Comparison of ENCODE assay signal across 8 mouse cellular contexts in the genomic region with DNA sequence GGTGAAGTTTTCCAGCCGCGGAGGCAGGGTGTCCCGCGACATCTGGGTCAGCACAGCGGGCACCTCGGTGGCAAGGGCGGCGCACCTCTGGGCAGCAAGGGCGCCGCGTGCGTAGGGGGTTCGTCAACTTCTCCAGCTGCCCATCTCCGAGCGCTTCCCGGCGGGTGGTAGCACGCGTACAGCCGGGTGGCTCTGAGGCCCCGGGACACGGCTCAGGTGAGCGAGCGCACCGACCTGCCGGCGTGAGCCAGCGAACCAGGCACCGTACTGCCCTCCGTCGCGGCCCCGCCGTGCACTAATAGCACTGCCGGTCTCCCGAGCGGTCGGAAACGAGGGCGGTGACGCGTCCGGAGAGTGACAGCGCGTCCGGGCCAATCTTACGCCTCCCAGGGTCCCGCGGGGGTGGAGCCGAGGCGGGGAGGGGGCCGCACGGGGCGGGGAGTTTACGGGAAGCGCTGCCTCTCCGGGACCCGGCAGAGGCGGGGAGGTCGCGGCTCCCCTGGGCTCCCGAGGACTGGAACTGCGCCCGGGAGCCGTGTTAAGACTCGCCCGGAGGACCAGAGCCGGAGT. TPM values are rescaled to one million over a fixed set of nuclear protein-coding genes. Genes with fewer than 3 reads are reported as not detected.
DNase-seq lines count a peak whose midpoint lies in the region; ATAC-seq lines count a peak whose summit lies in the region.

No protein-coding gene starts in this region.

- peak overlapping the region; percentile 73 for H3K9ac ChIP-seq in heart, embryonic 15.5 days
- peak overlapping the region; percentile 99 for H3K9ac ChIP-seq in liver, embryonic 13.5 days
- H3K9ac ChIP-seq in stomach, embryonic 14.5 days (replicated peaks; ENCODE audit: low read depth, low read length), result peak overlapping the region; percentile 70

- peaks cover 40% of the 10 kb centered on the region for H3K27me3 ChIP-seq in forebrain, embryonic 10.5 days (ENCODE audit: poor library complexity, severe bottlenecking)
- H3K27me3 ChIP-seq in heart, embryonic 15.5 days, result no peaks in the 10 kb centered on the region
- 0 out of 2 replicates have a peak, but pooled peaks cover 4% of the 10 kb centered on the region for H3K27me3 ChIP-seq in liver, embryonic 13.5 days
- no peaks in the 10 kb centered on the region for H3K27me3 ChIP-seq in stomach, embryonic 14.5 days (ENCODE audit: control insufficient read depth, insufficient read depth, low read length)

- DNase-seq in CD8-positive naive resting alpha-beta T cell, adult 2 months (ENCODE audit: low read depth in 2 of 2, low spot score in 2 of 2), result peak; percentile 83 to 85
- DNase-seq in c-Kit-positive CD71-positive TER-119-negative erythroid progenitor cells, embryonic 14.5 days (ENCODE audit: low read depth), result peak; percentile 82
- peak; percentile 90 for DNase-seq in forebrain, embryonic 10.5 days (ENCODE audit: extremely low spot score, low spot score)
- peak; percentile 95 to 97 for DNase-seq in kidney, postnatal 25 days
- DNase-seq in liver, embryonic 13.5 days, result peak; percentile 92
- peak; percentile 81 to 87 for DNase-seq in natural killer cell, adult 2 months (ENCODE audit: low spot score in 2 of 2)

- H3K4me1 ChIP-seq in forebrain, embryonic 10.5 days, result peaks cover 27% of the 10 kb centered on the region
- H3K4me1 ChIP-seq in heart, embryonic 15.5 days (replicated peaks), result peaks cover 26% of the 10 kb centered on the region
- H3K4me1 ChIP-seq in liver, embryonic 13.5 days (replicated peaks), result peaks cover 46% of the 10 kb centered on the region
- H3K4me1 ChIP-seq in stomach, embryonic 14.5 days (ENCODE audit: control insufficient read depth, insufficient read depth, low read length), result peaks cover 14% of the 10 kb centered on the region

- H3K4me3 ChIP-seq in forebrain, embryonic 10.5 days, result peak overlapping the region; percentile 70
- peak overlapping the region; percentile 69 for H3K4me3 ChIP-seq in heart, embryonic 15.5 days
- H3K4me3 ChIP-seq in liver, embryonic 13.5 days (replicated peaks), result peak overlapping the region; percentile 99
- H3K4me3 ChIP-seq in stomach, embryonic 14.5 days (ENCODE audit: low read depth, low read length), result peak overlapping the region; percentile 89

- H3K9me3 ChIP-seq in forebrain, embryonic 10.5 days, result no peaks in the 10 kb centered on the region
- H3K9me3 ChIP-seq in heart, embryonic 15.5 days (replicated peaks), result no peaks in the 10 kb centered on the region
- H3K9me3 ChIP-seq in liver, embryonic 13.5 days (replicated peaks), result no peaks in the 10 kb centered on the region
- H3K9me3 ChIP-seq in stomach, embryonic 14.5 days (ENCODE audit: control insufficient read depth, low read depth, low read length), result no peaks in the 10 kb centered on the region

- no peaks in the 10 kb centered on the region for H3K36me3 ChIP-seq in forebrain, embryonic 10.5 days (replicated peaks)
- no peaks in the 10 kb centered on the region for H3K36me3 ChIP-seq in heart, embryonic 15.5 days
- H3K36me3 ChIP-seq in liver, embryonic 13.5 days, result peaks cover 10% of the 10 kb centered on the region
- H3K36me3 ChIP-seq in stomach, embryonic 14.5 days (ENCODE audit: control insufficient read depth, insufficient read depth, low read length), result no peaks in the 10 kb centered on the region

- WGBS in forebrain, embryonic 10.5 days, result under 1% methylated on average over 68 of the region's 68 CpGs
- under 1% methylated on average over 68 of the region's 68 CpGs for WGBS in heart, embryonic 15.5 days
- under 1% methylated on average over 68 of the region's 68 CpGs for WGBS in liver, embryonic 13.5 days (ENCODE audit: insufficient replicate concordance)
- WGBS in stomach, embryonic 14.5 days, result under 1% methylated on average over 68 of the region's 68 CpGs

- peak overlapping the region; percentile 65 for H3K27ac ChIP-seq in forebrain, embryonic 10.5 days
- H3K27ac ChIP-seq in heart, embryonic 15.5 days, result peak overlapping the region; percentile 59
- peak overlapping the region; percentile 83 for H3K27ac ChIP-seq in liver, embryonic 13.5 days
- H3K27ac ChIP-seq in stomach, embryonic 14.5 days (ENCODE audit: low read length), result peak overlapping the region; percentile 55; the same call in 1 of the 2 replicates

- peak; percentile 98 for ATAC-seq in heart, embryonic 15.5 days (replicated peaks; ENCODE audit: insufficient number of reproducible peaks, insufficient read depth, low FRiP score, low read depth)
- peak; percentile 97 for ATAC-seq in liver, embryonic 13.5 days (ENCODE audit: low read depth)
- peak; percentile 97 for ATAC-seq in stomach, embryonic 14.5 days (ENCODE audit: insufficient number of reproducible peaks, insufficient read depth, low FRiP score, low read depth)

- H3K4me2 ChIP-seq in heart, embryonic 15.5 days, result peak overlapping the region; percentile 90
- peak overlapping the region; percentile 92 for H3K4me2 ChIP-seq in liver, embryonic 13.5 days
- H3K4me2 ChIP-seq in stomach, embryonic 14.5 days (replicated peaks; ENCODE audit: low read depth, low read length), result peak overlapping the region; percentile 87

RNA-seq across cellular contexts. Expression of a gene that starts 0.9 kb away (rescaled TPM):
- polyA plus RNA-seq in forebrain, embryonic 10.5 days (2016; fragmentation: Nextera tagmentation; extraction: Ambion mirVana), result 0.74 and 1.1 TPM in 2 replicates
- 5.3 and 7.0 TPM in 2 replicates for polyA plus RNA-seq in heart, embryonic 15.5 days (2015; fragmentation: Nextera tagmentation; extraction: Ambion mirVana)
- 8.2 and 11.2 TPM in 2 replicates for polyA plus RNA-seq in liver, embryonic 13.5 days (2015; fragmentation: Nextera tagmentation; extraction: Ambion mirVana)
- 16.9 and 17.4 TPM in 2 replicates for polyA plus RNA-seq in stomach, embryonic 14.5 days (2014; fragmentation: Nextera tagmentation; extraction: Ambion mirVana)

Comparison
In these comparisons a context has a peak if more than half of its experiments do, and no peak if none do; other contexts are left out.
1. Peak in every context shown above with its lines: DNase-seq, ATAC-seq, H3K4me3 ChIP-seq and H3K27ac ChIP-seq.